Mouse (Mus musculus) embryonic facial prominence, embryonic 15.5 days (tissue): ENCODE results near the gene Mecom. TPM values are rescaled to one million over a fixed set of nuclear protein-coding genes. Genes with fewer than 3 reads are reported as not detected.
"Not testable (repeated sequence)": the region's sequence is repeated elsewhere in the genome, so short reads cannot be mapped to it uniquely, and the experiment has no call there.

ENCODE experiments used
- ATAC-seq: fragments of 200-750 bp; cut with Nextera tagmentation; 2 replicates; pipeline ENCODE4 v1.8.0; 2017; ENCODE audit warnings: low read depth, moderate TSS enrichment; ENCODE audit not compliant: insufficient number of reproducible peaks, low FRiP score, low TSS enrichment
- H3K27ac ChIP-seq: fragments of 300-500 bp; sonication (generic); replicated peaks from 2 replicates; pipeline ENCODE4 v1.5.1; 2015; ENCODE audit warnings: mild to moderate bottlenecking, inconsistent platforms
- H3K27me3 ChIP-seq: fragments of 300-500 bp; sonication (generic); 2 replicates; pipeline ENCODE4 v1.6.1; 2015; ENCODE audit warnings: inconsistent platforms
- H3K36me3 ChIP-seq: fragments of 300-500 bp; sonication (generic); 2 replicates; pipeline ENCODE4 v1.6.1; 2015; ENCODE audit warnings: mild to moderate bottlenecking, inconsistent platforms
- H3K4me1 ChIP-seq: fragments of 300-500 bp; sonication (generic); 2 replicates; pipeline ENCODE4 v1.6.1; 2015; ENCODE audit warnings: inconsistent platforms
- H3K4me2 ChIP-seq: fragments of 300-500 bp; sonication (generic); replicated peaks from 2 replicates; pipeline ENCODE4 v1.6.1; 2015; ENCODE audit warnings: mild to moderate bottlenecking, inconsistent platforms
- H3K4me3 ChIP-seq: fragments of 300-500 bp; sonication (generic); replicated peaks from 2 replicates; pipeline ENCODE4 v1.5.1; 2015; ENCODE audit warnings: mild to moderate bottlenecking, inconsistent platforms
- H3K9ac ChIP-seq: fragments of 300-500 bp; sonication (generic); 2 replicates; pipeline ENCODE4 v1.6.1; 2015; ENCODE audit warnings: inconsistent platforms
- H3K9me3 ChIP-seq: fragments of 300-500 bp; sonication (generic); replicated peaks from 2 replicates; pipeline ENCODE4 v1.6.1; 2016; ENCODE audit warnings: inconsistent platforms
- WGBS: fragments of 180-500 bp; shearing (Covaris S2); methylation state at CpG from one replicate; pipeline ENCODE4 v1.1.7; 2015; 5-methylcytosine and 5-hydroxymethylcytosine counted together
- polyA plus RNA-seq: library from polyadenylated mRNA; unstranded; fragments of >200 nt; fragmentation: Nextera tagmentation; extraction: Ambion mirVana; gene quantifications from 2 replicates; pipeline ENCODE4 v1.2.1, GENCODE M21; 2015

The Mecom gene
- polyA plus RNA-seq: 8.8 and 9.0 TPM in 2 replicates

DNA sequence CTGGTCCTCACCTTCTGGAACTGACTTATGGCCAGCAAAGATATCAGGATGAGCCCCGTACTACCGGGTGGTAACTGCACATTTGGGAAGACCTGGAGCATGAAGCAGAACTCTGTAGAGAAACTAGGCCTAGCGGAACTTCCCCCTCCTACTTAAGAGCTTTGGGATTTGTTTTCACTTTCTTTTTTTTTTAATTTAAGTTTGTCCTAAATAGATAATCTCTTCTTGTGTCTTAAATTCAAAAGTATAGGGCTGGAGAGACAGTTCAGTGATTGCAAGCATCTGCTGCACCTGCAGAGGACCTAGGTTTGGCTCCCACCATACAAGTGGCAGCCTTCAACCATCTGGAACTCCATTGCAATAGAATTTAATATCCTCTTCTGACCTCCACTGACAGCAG lies at the start of gene Mecom:
Mecom (minus strand) TSS at position 101 of the 400 bp plus-strand sequence.
- WGBS: 83% methylated on average over 3 of the region's 3 CpGs
- Histone ChIP-seq H3K4me2 (0 out of 2 replicates have a peak within 1 kb of the TSS, but pooled peaks have one; percentile 15), H3K4me1 (peaks cover 12% of the 10 kb centered on the region; the same call in 1 of the 2 replicates), H3K36me3 (no peaks in the 10 kb centered on the region), H3K27me3 (no peaks in the 10 kb centered on the region), H3K4me3 (no peak within 1 kb of the TSS), H3K9ac (no peak within 1 kb of the TSS), H3K27ac (no peak within 1 kb of the TSS), H3K9me3 (no peaks in the 10 kb centered on the region)
- no peak for ATAC-seq

- Histone ChIP-seq H3K9ac (no peak overlapping the region), H3K4me2 (no peak overlapping the region), H3K9me3 (no peaks in the 10 kb centered on the region), H3K4me3 (no peak overlapping the region), H3K27ac (no peak overlapping the region), H3K4me1 (peaks cover 4% of the 10 kb centered on the region; the same call in 1 of the 2 replicates), H3K36me3 (no peaks in the 10 kb centered on the region), H3K27me3 (peaks cover 7% of the 10 kb centered on the region; the same call in 1 of the 2 replicates)
- ATAC-seq: no peak
- 71% methylated on average over 7 of the region's 7 CpGs for WGBS
These were observed 49.5 kb upstream of the Mecom start for GRCm38 (mm10) chr3:30597271-30597670.

DNA sequence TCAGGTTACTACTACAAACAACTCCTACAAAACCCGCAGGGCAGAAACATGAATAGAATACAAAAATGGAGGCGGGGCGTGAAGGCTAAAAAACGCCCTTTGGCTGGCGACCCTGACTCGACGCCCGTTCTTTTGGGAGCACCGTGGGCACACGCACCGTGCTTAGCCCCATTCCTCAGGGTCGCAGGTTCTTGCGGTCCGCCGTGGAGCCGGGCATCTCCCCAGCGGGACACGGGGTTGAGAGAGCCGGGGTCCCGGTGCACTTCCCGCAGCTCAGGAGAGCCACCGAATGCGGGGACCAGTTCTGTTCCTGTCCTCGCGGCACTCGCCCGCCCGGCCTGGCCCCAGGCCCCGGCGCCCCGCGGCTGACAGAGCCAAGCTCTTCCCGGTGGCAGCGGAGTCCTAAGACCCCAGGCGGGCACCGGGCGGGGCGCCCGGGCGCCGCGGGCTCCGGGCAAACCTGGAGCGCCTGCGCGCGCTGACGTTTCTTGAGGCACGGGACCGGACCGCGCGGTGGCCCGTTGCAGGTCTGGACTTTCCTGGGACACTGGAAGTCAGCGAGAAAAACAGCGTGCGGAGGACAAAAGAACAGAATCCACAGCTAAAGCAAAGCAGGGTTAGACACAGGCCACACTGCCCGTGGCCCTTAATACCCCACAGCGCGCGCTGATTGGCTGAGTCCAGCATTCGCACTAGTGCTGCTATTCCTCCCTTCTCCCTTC lies 47.5 kb upstream of the Mecom start:
- H3K4me3 ChIP-seq: peak overlapping the region; percentile 79
- H3K4me2 ChIP-seq: peak overlapping the region; percentile 87
- H3K36me3 ChIP-seq: no peaks in the 10 kb centered on the region
- peaks cover 7% of the 10 kb centered on the region; the same call in 1 of the 2 replicates for H3K27me3 ChIP-seq
- H3K4me1 ChIP-seq: peaks cover 4% of the 10 kb centered on the region; the same call in 1 of the 2 replicates
- under 1% methylated on average over 60 of the region's 62 CpGs for WGBS
- 0 out of 2 replicates have a peak overlapping the region, but pooled peaks have one; percentile 28 for H3K27ac ChIP-seq
- peak overlapping the region; percentile 69 for H3K9ac ChIP-seq
- H3K9me3 ChIP-seq: no peaks in the 10 kb centered on the region
- peak; percentile 55; the same call in 1 of the 2 replicates for ATAC-seq

GRCm38 (mm10) chr3:30593719-30594485 lies 46.1 kb upstream of the Mecom start:
- no peak for ATAC-seq
- Histone ChIP-seq H3K36me3 (no peaks in the 10 kb centered on the region), H3K9ac (no peak overlapping the region), H3K27me3 (peaks cover 7% of the 10 kb centered on the region; the same call in 1 of the 2 replicates), H3K27ac (no peak overlapping the region), H3K9me3 (no peaks in the 10 kb centered on the region), H3K4me1 (no peaks in the 10 kb centered on the region), H3K4me2 (no peak overlapping the region), H3K4me3 (no peak overlapping the region)
- 68% methylated on average over 4 of the region's 4 CpGs for WGBS

DNA sequence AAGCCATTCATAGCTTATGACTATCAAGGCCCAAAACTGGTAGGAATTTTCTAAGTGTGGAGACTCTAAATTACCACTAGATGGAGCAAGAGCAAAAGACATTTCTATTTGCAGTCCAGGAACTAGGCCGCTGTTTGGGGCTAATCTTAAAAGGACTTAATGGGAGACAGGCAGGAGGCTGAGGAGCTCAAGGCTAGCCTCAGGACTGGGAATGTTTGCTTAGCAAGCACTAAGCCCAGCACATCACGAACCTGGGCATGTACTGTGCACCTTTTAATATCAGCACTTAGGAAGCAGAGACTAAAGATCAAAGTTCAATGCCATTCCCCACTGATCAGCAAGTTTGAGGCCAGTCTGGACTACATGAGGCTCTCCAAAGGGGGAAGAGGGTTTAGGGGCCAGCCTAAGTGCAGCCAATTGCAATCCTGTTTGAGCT lies 44.6 kb upstream of the Mecom start:
- Histone ChIP-seq H3K27ac (no peak overlapping the region), H3K9ac (no peak overlapping the region), H3K27me3 (no peaks in the 10 kb centered on the region), H3K36me3 (no peaks in the 10 kb centered on the region), H3K4me1 (no peaks in the 10 kb centered on the region), H3K4me3 (no peak overlapping the region), H3K4me2 (no peak overlapping the region), H3K9me3 (no peaks in the 10 kb centered on the region)
- 0% methylated on average over 2 of the region's 2 CpGs for WGBS
- ATAC-seq: no peak

GRCm38 (mm10) chr3:30588865-30589264 lies 41.1 kb upstream of the Mecom start:
- Histone ChIP-seq H3K4me2 (no peak overlapping the region), H3K27me3 (no peaks in the 10 kb centered on the region), H3K27ac (no peak overlapping the region), H3K9ac (no peak overlapping the region), H3K36me3 (no peaks in the 10 kb centered on the region), H3K9me3 (no peaks in the 10 kb centered on the region), H3K4me1 (no peaks in the 10 kb centered on the region), H3K4me3 (no peak overlapping the region)
- WGBS: 80% methylated on average over 6 of the region's 6 CpGs
- ATAC-seq: no peak

DNA sequence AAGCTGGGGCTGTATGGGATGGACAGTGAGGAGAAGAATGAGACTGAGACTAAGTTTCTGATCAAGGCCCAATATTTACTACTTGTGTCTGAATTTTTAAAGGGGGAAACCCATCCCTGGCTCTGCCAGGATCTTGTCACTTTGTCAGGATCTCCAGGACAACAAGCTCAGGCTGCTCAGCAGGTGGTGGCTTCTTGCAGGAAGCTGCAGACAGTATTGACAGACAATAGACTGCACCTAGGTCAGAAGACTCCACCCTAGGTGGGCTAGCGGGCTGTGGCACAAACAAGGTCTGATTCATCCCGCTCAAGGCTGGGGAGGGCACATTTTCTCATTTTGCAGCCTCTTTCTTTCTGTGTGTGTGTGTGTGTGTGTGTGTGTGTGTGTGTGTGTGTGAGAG lies 25.7 kb upstream of the Mecom start:
- Histone ChIP-seq H3K4me3 (no peak overlapping the region), H3K36me3 (no peaks in the 10 kb centered on the region), H3K9ac (no peak overlapping the region), H3K4me1 (no peaks in the 10 kb centered on the region), H3K27me3 (no peaks in the 10 kb centered on the region), H3K27ac (no peak overlapping the region), H3K4me2 (no peak overlapping the region), H3K9me3 (no peaks in the 10 kb centered on the region)
- WGBS: 11% methylated on average over 2 of the region's 2 CpGs
- no peak for ATAC-seq

DNA sequence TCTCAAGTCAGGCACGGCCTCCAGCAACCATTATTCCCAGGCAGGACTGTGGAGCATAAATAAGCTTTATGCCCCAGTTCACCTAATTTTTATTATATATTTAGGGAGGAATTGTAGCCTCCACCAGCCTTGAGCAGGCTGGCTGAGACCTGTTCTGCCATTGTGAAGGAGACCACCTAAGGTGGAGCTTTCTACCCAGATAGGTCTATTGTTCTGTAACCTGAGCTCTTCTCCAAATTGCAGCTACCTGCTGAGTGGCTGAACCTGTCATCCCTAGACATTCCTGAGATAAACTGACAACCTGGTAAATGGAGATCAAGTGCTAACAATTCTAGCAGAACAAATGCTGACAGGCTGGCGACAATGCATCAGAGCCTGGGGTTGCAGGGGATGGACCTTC lies 18.5 kb upstream of the Mecom start:
- not testable (repeated sequence) for ATAC-seq, H3K4me1 ChIP-seq, H3K4me2 ChIP-seq, H3K9me3 ChIP-seq, H3K36me3 ChIP-seq, H3K9ac ChIP-seq, H3K4me3 ChIP-seq, H3K27me3 ChIP-seq, H3K27ac ChIP-seq
- WGBS: 55% methylated on average over 1 of the region's 2 CpGs

DNA sequence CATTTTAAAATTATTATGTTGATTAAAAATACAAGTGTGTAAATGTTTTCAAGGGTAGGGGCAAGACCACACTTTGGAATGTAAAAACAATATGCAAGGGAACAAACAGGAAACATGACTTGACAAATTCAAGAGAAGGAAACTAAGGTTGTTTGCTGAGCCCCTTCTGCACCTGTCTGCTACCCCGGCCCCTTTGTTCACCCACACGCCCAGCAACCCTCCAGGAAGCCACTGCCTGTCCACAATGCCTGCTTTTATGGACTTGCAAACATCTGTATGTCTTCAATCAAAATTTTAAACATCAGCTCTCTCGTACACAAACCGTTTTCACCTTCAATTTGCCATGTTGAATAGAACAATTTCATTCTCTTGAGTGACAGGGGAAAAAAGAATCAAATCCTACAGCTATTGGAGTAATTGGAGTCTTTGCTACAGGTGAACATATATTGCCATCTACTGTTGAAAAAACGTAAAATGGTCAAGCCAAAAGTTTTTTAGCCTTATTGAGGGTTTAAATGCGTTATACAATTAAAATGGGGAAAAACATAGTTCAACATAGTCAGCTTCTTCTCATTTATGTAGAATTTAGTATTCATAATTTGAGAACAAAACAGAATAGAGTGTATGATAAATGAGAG lies 13.0 kb upstream of the Mecom start:
- WGBS: 40% methylated on average over 6 of the region's 6 CpGs
- H3K9ac ChIP-seq: no peak overlapping the region
- no peak for ATAC-seq

DNA sequence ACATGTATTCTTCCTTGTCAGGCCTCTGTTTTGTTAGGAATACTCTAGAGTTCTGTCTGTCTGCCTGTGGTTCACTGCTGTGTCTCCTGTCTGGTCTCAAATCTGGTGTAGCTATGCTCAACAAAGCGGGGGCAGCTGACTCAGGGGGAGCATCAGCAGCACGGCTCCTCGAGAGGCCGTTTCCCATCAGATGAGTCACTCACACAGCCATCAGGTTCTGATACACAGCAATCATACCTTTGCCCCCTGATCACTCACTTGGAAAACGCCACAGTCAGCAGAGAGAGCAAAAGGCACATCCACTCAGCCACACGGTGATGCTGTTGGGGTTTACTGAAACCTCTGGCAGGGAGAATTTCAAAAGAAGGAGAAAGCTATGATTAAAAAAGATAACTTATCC lies 5.9 kb upstream of the Mecom start:
- no peak for ATAC-seq

More for the DNA sequence above, 13.0 kb upstream of the Mecom start:
- H3K4me1 ChIP-seq: no peaks in the 10 kb centered on the region
- no peak overlapping the region for H3K27ac ChIP-seq
- no peak overlapping the region for H3K4me2 ChIP-seq
- H3K4me3 ChIP-seq: no peak overlapping the region
- no peaks in the 10 kb centered on the region for H3K36me3 ChIP-seq
- no peaks in the 10 kb centered on the region for H3K27me3 ChIP-seq
- H3K9me3 ChIP-seq: no peaks in the 10 kb centered on the region

GRCm38 (mm10) chr3:30550218-30550617 lies 2.4 kb upstream of the Mecom start:
- Histone ChIP-seq H3K9ac (no peak overlapping the region), H3K27me3 (no peaks in the 10 kb centered on the region), H3K27ac (no peak overlapping the region), H3K9me3 (no peaks in the 10 kb centered on the region), H3K4me2 (no peak overlapping the region), H3K36me3 (no peaks in the 10 kb centered on the region), H3K4me3 (no peak overlapping the region), H3K4me1 (peaks cover 12% of the 10 kb centered on the region; the same call in 1 of the 2 replicates)
- whole genome bisulfite sequencing: 47% methylated on average over 2 of the region's 2 CpGs
- no peak for ATAC-seq

More for the DNA sequence above, 5.9 kb upstream of the Mecom start:
- Histone ChIP-seq H3K4me2 (no peak overlapping the region), H3K4me3 (no peak overlapping the region), H3K9me3 (no peaks in the 10 kb centered on the region), H3K9ac (no peak overlapping the region), H3K4me1 (no peaks in the 10 kb centered on the region), H3K27me3 (no peaks in the 10 kb centered on the region), H3K27ac (no peak overlapping the region), H3K36me3 (no peaks in the 10 kb centered on the region)
- 69% methylated on average over 6 of the region's 6 CpGs for WGBS
